Mouse (Mus musculus) thymus, postnatal 36 days (tissue): ENCODE results near the gene Ifitm1.
A peak's percentile ranks its signal among the peaks of the same experiment; 100 is the strongest.
"Not testable (repeated sequence)": the region's sequence is repeated elsewhere in the genome, so short reads cannot be mapped to it uniquely, and the experiment has no call there.

Experiments used
- DNase-seq, 2 experiments: peaks; one replicate each; pipeline ENCODE4 v3.0.0; 2022; ENCODE audit warnings: mixed read lengths in 2 of 2

Gene Ifitm1

DNA sequence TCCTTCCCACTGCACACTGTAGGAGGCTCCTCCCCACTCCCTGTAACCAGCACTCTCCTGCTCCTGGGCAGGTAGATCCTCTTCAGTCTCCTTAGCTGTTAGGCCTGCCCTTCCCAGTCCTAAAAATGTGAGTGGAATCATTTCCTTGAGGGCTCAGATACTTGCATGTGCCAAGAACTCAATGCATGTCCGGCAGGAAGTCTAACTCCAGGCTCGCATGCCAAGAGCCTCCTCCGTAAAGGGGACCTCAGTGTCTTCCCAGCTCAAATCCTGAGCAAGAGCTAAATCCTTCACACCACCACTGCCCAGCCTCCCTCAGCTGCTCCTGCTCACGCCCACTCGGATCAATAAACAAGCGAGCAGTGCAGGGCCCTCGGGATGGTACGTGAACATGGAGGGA lies 16.0 kb upstream of the Ifitm1 start:
- no peak for DNase-seq

DNA sequence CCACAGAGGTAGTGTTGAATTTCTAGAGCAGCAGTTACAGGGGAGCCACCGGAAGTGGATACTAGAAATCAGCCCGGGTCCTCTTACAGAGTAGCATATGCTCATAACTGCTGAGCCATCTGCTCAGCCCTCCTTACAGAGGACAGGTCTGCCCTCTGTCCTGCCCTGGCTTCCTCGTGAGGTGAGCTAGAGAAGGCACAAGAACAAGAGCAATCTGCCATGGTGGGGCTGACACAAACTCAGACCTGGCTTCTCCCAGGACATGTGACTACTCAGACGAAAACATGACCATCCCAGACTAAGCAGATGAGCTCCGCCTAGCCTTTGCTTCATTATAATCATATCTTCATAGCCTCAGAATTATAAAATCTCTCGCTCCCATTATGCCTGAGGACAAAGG lies 15.3 kb upstream of the Ifitm1 start:
- no peak for DNase-seq

DNA sequence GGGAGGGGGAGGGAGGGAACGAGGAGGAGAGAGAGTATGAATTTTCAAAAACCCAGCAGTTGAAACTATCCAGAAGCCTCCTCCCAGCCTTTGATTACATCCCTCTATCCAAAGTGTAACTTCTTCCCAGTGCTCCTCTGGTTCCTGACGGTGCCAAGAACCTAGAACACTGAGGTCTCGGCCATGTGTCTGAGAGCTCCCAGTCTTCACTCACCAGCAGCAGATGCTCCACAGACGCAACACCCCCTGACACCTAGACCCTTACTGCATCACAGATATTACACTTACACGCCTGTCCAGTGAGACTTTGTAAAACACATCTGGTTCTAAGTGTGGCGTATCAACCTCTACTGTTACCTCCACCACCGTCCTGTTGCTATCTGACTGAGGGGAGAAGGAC lies 14.6 kb upstream of the Ifitm1 start:
- no peak for DNase-seq

DNA sequence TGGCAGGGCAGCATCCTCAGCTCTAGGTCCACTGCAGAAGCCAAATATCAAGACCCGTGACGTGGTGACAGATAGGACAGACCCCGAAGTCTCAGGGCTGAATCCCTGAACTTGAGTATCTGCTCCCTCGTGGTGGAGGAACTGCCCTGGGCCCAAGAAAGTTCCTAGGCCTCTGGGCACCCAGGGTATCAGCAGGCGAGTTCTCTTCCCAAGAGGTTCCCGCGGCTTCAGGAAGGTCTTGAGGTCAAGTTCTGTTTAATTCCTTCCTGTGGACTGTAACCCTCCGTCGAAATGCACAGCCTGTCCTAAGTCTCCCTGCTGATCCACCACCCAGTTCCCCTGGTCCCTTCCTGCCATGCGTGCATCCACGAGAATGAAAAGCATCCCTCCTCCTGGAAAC lies 13.9 kb upstream of the Ifitm1 start:
- DNase-seq, result no peak

DNA sequence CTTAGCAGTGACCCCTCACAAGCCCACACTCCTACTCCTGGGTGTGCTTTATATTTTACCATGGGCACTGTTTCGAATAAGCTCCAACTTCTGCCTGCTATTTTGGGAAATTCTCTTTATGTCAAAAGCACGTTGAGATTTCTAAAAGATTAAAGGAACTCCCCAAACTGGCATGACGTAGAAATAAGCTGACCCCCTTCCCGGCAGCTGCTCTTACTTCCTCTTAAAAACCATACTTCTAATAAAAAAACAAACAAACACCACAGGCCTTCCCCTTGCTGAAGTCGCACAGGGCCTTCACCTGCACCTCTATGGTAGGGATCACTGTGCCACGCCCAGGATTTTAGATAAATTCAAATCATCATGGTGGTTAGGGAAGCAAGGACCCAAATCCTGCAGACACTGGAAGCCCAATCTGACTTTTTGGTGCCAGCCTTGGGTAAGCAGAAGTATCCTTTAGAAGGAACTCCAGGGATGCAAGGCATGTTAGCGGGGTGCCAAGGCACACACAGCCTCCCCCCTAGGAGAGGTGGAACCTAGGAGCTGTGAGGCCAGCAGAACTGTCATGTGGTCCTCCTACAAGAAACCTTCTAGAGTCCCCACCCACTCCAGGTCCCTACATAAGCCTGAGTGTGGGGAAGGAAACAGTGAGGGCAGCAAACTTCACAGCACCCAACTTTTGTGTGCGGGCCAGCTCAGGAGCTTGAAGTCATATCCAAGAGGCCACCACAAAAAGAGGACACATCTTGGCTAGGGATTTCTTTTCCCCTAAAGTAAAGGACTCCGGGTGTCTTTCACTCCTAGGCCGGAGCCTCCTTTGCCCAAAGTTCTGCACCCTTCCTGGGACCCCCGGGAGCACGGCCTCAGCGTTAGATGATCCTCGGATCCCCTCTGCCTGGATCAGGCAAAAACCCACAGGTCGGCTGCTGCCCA lies 13.0 kb upstream of the Ifitm1 start:
- DNase-seq, result no peak

DNA sequence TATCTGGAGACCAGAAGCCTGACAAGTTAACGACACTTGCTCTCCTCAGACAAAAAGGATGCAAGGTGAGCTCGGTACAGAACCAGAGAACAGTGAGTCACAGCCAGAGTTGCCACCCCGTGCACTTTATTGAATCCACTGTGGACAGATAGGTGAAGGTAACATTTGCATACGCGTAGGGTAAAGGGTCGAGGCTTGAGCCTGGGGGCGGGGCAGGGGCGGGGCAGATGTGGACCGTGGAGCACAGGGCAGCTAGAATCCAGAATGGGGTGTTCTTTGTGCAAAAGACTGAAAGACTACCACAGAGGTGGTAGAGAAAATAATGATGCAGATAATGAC lies 12.3 kb upstream of the Ifitm1 start:
- no peak for DNase-seq

DNA sequence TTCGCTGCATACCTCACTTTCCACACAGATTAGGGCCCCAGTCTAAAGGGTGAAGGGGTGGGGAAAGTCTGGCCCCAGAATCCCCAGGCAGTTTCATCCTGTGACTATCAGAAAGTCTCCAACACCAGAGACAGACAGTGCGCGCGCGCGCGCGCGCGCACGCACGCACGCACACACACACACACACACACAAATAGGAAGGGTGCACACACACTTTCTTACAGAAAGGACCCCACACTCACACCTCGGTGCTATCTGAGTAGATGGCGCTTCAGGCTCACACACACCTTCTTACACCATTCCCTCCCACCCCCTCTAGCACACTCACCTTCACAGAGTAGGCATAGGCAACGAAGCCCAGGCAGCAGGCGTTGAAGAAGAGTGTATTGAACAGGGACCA lies 11.7 kb upstream of the Ifitm1 start:
- DNase-seq, result no peak

DNA sequence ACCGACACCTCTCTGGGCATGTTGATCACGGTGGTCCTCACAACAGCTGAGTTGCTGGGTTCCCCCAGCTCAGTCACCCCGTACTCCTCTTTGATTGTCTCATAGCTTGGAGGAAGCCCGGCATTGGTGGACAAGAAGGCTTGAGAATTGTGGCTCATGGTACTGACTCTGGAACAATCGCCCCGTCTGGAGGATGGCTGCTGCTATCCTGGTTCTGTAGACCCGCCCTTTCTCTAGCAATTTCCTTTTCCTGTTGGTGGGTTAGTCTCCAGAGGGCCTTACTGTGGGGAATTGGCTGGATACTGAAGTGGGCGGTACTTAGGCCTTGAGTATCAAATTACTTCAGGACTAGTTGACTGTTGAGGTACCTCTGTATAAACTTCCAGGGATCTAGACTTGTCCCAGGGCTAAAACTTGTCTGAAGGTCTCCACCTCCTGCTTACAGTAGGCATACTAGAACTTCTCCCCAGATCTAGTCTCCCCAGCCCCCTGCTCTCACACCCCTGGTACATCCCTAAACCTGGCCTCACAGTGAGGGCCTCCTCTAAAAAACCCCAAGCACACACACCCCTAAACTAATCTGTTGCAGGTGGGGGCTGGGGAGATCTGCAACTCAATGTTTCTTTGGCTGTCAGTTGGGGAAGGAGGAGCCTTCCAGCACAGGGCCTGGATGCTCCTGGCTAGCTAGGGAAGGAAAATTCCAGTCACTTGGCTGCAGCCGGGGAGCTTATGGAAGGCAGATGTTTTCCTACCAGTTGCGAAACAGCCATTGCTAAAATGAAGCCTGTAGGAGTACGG lies 11.1 kb upstream of the Ifitm1 start, which contains the start of the genes Gm45717 and Ifitm2:
Gm45717 (minus strand) TSS at position 180 of the 798 bp plus-strand sequence.
Ifitm2 (minus strand) TSS at position 230 of the 798 bp plus-strand sequence.
- no peak for DNase-seq

DNA sequence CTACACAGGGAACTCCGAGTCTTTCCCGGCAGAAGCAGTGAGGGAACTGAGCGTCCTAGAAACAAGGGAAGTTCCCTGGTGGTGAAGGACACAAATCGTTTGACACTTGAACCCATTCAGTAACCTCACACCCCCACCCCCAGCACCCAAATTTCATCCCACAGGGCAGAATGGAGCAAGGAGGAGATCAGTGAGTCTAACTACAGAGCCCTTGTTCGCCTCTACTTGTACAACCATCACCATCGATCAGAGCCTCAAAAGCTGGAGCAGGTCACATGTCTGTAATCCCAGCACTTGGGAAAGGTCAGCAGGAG lies 10.5 kb upstream of the Ifitm1 start:
- DNase-seq, result no peak

DNA sequence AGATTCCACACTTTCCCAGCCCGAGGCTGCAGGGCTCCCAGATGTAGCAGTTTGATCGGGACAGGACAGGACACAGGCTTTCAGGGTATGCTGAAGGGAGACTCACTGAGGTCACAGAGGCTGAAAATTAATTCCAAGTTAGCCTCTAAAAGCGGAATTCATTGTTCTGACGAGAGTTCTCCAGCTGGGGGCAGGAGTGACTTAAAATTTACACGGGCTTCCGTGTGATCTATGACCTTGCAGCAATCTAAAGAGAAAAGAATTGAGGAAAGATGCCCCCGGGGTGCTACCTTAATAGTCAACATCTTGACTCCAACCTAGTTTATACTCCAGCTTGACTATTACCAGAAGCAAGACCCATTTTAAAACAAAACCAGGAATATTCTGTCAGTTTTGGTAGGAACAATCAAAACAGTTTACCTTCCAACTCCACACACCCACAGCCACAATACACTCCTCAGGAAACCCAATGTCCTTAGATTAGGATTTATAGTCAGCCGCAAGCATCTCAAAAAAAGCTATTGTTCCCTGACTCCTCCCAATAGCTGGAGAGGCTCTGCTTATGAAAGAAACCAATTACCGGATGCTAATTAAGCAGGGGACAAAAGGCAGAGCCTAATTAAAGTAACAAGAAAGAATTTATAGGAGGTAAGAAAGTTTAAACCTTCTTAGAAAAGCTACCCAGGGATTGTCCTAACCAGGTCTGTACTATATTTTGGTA lies 7.7 kb upstream of the Ifitm1 start:
- DNase-seq, result peak in 1 of 2 experiments; percentile 21

DNA sequence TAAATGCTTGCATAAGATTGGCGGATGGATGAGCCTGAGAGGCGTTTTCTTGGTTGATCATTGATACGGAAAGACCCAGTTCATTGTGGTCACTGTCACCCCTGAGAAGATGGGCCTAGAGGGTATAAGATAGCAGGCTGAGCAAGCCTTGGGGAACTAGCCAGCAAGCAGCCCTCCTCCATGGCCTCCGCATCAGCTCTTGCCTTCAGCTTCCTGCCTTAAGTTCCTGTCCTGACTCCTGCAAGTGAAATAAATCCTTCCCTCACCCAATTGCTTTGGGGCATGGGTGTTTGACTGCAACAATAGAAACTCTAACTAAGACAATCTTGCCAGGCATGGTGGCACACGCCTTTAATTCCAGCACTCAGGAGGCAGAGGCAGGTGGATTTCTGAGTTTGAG lies 7.0 kb upstream of the Ifitm1 start:
- DNase-seq, result no peak

DNA sequence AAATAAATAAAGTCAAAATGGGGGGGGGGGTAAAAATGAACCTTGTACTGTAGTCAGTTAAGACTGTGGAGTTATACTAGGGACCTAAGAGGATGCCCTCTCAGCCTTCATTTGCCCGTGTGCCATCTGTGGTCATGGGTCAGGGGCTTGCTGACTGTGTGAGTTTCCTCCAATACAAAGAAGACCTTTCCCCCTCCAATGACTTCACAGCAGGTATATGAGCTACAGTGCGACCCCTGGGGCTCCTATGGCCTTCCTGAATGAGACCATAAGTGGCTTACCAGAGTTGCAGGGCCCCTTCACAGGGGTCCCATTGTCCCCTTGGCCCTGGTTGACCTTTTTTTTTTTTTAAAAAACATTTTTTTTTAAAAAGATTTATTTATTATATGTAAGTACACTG lies 5.6 kb upstream of the Ifitm1 start:
- no peak for DNase-seq

DNA sequence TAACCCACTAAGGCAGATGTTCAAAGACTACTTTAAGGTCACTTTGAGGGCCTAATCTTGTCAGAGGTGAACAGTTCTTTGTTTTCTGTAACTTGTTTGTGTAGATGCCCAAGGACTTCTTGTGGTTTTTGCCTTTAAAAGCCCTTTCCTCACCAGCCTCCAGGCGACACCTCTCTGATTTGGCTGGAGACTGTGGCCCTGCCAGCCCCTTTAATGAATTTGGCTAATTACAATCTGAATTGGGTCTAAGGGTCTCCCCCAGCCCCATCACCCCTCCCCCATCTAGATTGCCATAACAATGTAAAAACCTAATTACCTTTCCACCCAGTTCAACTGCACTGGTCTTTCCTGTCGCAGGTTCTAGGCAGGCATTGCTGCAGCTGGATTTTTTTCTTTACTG lies 4.3 kb upstream of the Ifitm1 start:
- DNase-seq, result no peak

DNA sequence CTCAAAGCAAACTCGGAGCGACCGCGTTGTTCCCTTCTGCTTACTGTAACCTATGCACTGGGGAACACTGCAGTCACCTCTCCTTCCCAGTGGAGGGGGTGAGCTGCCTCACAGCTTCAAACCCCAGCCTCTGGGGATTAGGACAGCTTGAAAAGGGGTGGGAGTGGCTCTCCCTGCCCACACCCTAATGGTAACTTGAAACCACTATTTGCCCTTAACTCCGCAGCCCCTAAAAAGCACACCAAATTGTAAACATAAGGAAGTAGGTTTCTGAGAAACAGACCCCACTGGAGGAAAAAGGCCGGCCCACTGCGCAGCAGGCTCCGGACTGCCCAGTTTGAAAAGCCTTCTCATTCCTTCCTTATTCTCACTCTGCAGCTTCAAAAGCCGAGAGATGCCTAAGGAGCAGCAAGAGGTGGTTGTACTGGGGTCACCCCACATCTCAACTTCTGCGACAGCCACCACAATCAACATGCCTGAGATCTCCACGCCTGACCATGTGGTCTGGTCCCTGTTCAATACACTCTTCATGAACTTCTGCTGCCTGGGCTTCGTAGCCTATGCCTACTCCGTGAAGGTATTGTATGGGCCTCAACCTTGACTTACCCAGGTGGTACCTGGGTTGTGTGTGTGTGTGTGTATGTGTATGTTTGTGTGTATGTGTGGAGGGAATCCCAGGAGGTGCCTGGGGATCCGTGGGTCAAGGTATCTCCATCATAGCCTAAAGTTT lies 1.0 kb downstream of the Ifitm1 start:
- no peak for DNase-seq

DNA sequence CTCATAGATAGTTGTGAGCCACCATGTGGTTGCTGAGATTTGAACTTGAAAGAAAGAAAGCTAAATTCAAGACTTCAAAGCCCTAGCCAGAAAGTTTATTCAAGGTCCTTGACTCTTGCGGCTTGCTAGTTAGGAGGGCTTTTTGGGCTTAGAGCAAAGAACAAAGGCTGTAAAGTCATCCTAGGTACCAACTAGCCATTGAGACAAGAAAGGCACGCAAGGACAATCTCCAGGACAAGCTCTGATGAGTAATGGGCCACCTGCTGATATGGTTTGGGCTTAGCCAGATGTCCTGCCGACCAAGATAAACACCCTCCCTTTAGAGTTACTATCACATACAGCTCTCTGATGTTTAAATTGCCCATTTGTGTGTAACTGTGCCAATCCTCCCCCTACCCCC lies 1.7 kb downstream of the Ifitm1 start:
- DNase-seq, result not testable (repeated sequence)

DNA sequence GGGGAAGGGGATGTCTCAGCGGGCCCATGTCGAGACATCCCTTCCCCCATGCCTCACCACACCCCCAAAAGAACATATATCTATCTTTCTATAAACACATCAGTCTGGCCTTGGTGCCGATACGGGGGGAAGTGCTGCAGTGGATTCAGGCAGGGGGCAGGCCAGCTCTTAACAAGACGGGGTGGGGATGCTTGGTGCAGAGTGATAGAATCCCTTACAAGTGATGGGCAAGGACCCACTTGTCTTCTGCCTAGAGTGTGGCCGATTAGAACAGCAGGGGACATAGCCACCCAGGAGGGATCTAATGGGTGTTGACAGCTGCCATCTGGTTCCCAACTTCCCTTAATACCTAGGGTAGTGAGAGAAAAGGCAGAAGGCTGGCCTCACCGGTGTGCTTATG lies 3.9 kb downstream of the Ifitm1 start:
- DNase-seq, result no peak

DNA sequence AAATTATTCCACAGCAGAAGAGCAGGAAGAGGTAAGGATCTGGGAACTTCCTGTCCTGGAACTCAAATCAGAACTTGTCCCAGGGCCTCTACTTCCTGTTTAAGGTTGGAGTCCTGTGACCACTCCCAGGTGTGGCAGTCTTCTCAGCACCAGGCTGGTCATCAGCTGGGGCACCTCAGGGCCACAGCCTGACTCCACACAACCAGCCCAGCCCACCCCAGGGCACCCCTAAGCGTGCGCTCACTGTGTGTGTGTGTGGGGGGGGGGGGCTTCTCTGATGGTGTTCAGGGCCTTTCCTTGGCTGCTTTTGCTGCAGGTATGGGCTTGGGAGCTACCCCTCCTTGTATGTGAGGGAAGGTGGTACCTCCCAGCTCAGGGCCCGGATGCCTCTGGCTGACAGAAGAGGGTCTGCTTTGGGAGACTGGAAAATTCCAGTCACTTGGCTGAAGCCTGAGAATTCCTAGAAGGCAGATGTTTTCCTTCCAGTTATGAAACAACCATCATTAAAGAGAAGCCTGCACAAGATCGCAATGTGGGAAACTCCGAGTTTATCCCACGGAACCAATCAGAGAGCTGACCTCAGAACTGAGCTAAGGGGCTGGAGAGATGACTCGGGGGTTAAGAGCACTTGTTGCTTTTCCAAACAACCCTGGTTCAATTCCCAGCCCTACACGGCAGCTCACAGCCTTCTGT lies 4.6 kb downstream of the Ifitm1 start:
- no peak for DNase-seq

DNA sequence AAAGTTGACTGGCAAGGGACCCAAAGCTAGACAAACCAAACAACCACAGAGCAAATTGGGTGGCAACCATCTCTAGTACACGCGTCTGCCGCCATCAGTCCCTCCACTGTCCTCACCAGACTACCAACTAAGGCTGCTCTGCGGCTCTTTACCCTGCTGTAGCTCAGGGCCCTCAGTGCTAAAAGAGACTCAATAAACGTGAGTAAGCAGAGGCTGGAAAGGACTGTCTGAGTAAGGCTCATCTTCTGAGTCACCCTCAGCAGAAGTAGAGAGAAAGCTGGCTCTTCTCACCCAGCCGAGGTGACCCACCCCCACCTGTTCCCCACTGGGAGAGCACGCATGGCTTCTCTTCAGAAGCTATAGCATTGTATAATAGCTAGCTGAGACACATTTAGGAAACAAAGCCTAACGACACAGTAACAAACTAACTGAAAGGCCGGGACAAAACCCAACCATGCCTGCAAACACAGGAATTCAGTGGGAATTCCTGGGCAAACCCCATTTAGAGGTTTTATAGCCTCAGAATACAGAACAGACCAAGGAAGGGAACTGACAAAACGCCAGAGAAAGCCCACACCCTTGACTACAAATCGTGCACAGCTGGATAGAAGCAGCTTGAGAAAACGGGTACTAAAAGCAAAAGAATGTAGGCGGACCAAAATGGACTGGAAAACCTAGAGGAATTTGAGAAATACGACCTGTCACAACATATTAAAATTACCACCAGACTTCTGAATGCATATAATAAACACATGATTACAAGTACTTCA lies 6.6 kb downstream of the Ifitm1 start:
- no peak for DNase-seq

DNA sequence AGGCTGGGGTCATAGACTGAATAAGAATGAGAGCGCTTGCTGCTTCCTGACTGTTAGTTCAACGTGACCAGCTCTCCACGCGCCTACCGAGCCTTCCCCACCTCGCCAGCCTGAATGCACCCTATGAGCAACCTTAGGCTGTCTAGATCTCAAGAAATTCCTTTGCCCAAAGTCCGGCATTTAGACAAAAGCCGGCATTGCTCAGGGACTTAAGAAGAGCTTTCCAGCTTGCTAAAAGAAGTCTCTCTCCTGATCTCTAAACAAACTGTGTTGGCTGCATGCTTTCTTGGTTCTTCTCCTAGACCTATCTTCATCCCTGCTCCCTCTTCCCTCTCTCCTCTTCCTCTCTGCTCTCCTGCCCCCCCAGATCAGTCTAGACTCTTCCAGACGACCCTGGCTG lies 7.9 kb downstream of the Ifitm1 start:
- no peak for DNase-seq

DNA sequence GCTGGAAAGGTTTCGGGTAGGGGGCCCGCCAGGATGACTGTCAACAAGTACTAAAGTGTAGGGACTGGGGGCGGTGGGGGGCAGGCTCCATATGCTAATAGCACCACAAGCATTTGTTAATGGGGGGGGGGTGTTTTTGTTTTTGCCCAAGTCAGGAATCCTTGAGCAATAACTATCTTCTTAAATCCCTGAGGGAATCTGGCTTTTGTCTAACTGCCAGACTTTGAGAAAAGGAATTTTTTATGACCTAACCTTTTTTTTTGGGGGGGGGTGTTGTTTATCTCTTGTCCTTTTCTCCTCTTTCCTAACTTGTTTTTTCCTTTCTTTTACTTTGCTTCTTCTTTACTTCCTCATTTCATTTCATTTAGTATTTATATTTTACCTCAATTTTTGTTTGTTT lies 8.4 kb downstream of the Ifitm1 start:
- DNase-seq, result no peak

DNA sequence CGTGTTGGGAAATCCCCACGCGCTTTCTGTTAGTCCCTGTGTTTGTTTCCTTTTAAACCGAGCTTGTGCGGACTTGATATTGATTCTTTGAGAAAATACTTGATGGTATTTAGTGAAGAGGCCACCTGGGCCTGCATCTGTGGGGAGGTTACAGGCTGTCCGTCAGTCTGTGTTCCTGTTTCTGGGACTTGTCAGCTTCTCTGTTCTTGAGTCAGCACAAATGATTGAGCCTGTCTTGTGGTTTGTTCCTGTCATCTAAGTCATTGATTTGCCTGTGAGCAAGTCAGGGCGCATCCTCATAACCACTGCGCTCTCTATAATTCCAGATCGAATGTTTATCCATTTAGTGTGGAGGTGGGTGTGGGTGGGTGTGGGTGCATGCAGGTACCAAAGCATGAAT lies 9.7 kb downstream of the Ifitm1 start:
- not testable (repeated sequence) for DNase-seq
